Mouse (Mus musculus) stomach, postnatal 0 days (tissue): Measurements from ENCODE around the gene Kpna3. TPM values are rescaled to one million over a fixed set of nuclear protein-coding genes. Genes with fewer than 3 reads are reported as not detected.

ENCODE experiments used
- ATAC-seq: fragments of 200-750 bp; cut with Nextera tagmentation; 2 replicates; pipeline ENCODE4 v1.8.0; 2017; ENCODE audit not compliant: low FRiP score, low TSS enrichment
- DNase-seq: peaks from one replicate; pipeline ENCODE4 v3.0.0-alpha.2; 2016; ENCODE audit warnings: low spot score
- H3K27ac ChIP-seq: fragments of 300-500 bp; sonication (generic); replicated peaks from 2 replicates; pipeline ENCODE4 v1.5.1; 2014; ENCODE audit warnings: mild to moderate bottlenecking, control low read depth
- H3K27me3 ChIP-seq: fragments of 300-500 bp; sonication (generic); 2 replicates; pipeline ENCODE4 v1.6.1; 2014; ENCODE audit warnings: low read length; ENCODE audit not compliant: control insufficient read depth, insufficient read depth
- H3K36me3 ChIP-seq: fragments of 300-500 bp; sonication (generic); 2 replicates; pipeline ENCODE4 v1.6.1; 2014; ENCODE audit warnings: low read length, mixed read lengths; ENCODE audit not compliant: control insufficient read depth, insufficient read depth
- H3K4me1 ChIP-seq: fragments of 300-500 bp; sonication (generic); replicated peaks from 2 replicates; pipeline ENCODE4 v1.6.1; 2014; ENCODE audit warnings: antibody characterized with exemption; ENCODE audit not compliant: control insufficient read depth, insufficient read depth
- H3K4me2 ChIP-seq: fragments of 300-500 bp; sonication (generic); replicated peaks from 2 replicates; pipeline ENCODE4 v1.6.1; 2014; ENCODE audit warnings: low read depth, mild to moderate bottlenecking, control low read depth, moderate library complexity
- H3K4me3 ChIP-seq: fragments of 300-500 bp; sonication (generic); 2 replicates; pipeline ENCODE4 v1.5.1; 2014; ENCODE audit warnings: low read depth, low read length, control low read depth
- H3K9ac ChIP-seq: fragments of 300-500 bp; sonication (generic); 2 replicates; pipeline ENCODE4 v1.6.1; 2014; ENCODE audit warnings: mild to moderate bottlenecking, low read length, control low read depth, mixed read lengths
- H3K9me3 ChIP-seq: fragments of 300-500 bp; sonication (generic); 2 replicates; pipeline ENCODE4 v1.6.1; 2016; ENCODE audit warnings: low read length; ENCODE audit not compliant: control insufficient read depth
- CTCF ChIP-seq: IDR thresholded peaks from 2 replicates; pipeline ENCODE4 v1.5.1; 2016; ENCODE audit warnings: antibody characterized with exemption, low read depth, mild to moderate bottlenecking, moderate library complexity
- EP300 ChIP-seq: optimal IDR thresholded peaks from 2 replicates; pipeline ENCODE3; 2016; ENCODE audit warnings: antibody characterized with exemption
- WGBS: fragments of 180-500 bp; shearing (Covaris S2); extraction: QIAGEN DNeasy Blood & Tissue Kit; methylation state at CpG from one replicate; pipeline ENCODE4 v1.1.7; 2014; 5-methylcytosine and 5-hydroxymethylcytosine counted together
- polyA plus RNA-seq: library from polyadenylated mRNA; unstranded; fragments of >200 nt; fragmentation: Nextera tagmentation; extraction: Ambion mirVana; gene quantifications from 2 replicates; pipeline ENCODE4 v1.2.1, GENCODE M21; 2015

Gene Kpna3
- polyA plus RNA-seq, 1 experiment from 2014 or later, result 21.2 TPM

DNA sequence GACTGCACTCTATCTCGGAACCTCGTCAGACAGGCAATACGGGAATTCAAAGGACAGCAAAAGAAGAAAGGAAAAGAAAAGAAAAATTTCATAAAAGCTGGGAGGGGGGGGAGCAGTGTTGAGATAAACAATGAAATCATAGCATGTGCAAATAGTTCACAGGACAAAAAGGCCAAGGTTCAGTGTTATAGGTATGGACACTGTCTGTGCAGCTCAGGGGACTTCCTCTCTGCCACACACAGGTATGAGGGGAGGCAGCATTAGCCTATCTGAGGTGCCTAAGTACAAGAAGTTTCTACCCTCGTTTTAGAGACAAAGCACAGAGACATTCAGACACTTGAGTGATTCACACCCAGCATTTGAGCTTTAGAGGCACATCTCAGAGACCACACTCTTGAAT lies 118.5 kb downstream of the Kpna3 start:
- Histone ChIP-seq H3K9me3 (no peaks in the 10 kb centered on the region), H3K36me3 (no peaks in the 10 kb centered on the region), H3K9ac (no peak overlapping the region), H3K27ac (no peak overlapping the region), H3K4me1 (no peaks in the 10 kb centered on the region), H3K27me3 (no peaks in the 10 kb centered on the region), H3K4me2 (no peak overlapping the region), H3K4me3 (no peak overlapping the region)
- DNase-seq (no peak), ATAC-seq (peak; percentile 42; the same call in 1 of the 2 replicates)
- 63% methylated on average over 4 of the region's 4 CpGs for WGBS
- TF ChIP-seq CTCF, result no peak
- no peak for TF ChIP-seq EP300

DNA sequence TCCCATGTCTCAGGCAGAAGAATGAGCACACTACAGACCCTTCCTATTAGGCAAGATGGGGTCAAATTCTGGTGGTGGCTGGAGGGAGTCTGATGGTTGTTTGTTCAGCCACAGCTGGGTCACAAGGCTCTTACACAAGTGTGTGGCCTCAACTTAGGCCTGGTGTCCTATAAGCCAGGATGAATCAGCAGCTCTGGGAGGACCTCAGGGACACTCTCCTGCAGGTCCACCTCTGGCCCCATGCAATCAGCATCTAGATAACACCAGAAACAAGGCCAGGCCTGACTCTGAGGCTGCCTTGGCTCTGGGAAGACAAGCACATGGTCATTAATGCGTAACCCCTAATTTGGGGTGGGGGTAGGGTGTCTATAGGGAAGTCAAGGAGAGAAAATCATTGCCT lies 118.9 kb downstream of the Kpna3 start:
- WGBS, result 82% methylated on average over 1 of the region's 1 CpGs
- H3K4me2 ChIP-seq, result no peak overlapping the region
- peak; percentile 75 for ATAC-seq

DNA sequence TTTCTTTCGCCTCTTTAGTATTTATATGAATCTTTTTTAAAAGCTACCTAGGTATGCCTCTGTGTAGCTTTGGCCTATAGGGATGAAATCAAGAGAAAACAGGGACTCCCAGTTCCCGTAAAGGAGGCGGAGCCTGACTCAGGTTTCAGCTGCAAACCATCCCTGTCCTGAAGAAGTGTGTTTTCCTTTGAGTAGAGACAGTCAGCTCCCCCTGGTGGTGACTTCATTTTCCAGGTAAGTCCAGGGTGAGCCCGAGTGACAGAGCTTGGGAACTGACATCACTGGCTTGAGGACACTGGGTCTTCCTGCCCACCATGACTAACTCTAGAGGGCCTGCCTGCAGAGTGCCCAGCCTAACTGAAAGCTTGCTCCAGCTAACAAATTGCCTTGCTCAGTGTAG lies 122.8 kb downstream of the Kpna3 start:
- no peak overlapping the region for H3K4me2 ChIP-seq
- peak; percentile 81 for TF ChIP-seq CTCF
- TF ChIP-seq EP300, result no peak
- no peak overlapping the region for H3K4me3 ChIP-seq
- no peak overlapping the region for H3K9ac ChIP-seq
- H3K27me3 ChIP-seq, result no peaks in the 10 kb centered on the region
- no peak overlapping the region for H3K27ac ChIP-seq
- DNase-seq (peak; percentile 64), ATAC-seq (peak; percentile 47; the same call in 1 of the 2 replicates)
- 32% methylated on average over 4 of the region's 4 CpGs for WGBS
- H3K9me3 ChIP-seq, result no peaks in the 10 kb centered on the region
- H3K4me1 ChIP-seq, result no peaks in the 10 kb centered on the region
- no peaks in the 10 kb centered on the region for H3K36me3 ChIP-seq

More for the DNA sequence above, 118.9 kb downstream of the Kpna3 start:
- H3K9ac ChIP-seq, result no peak overlapping the region
- H3K4me1 ChIP-seq, result no peaks in the 10 kb centered on the region
- no peaks in the 10 kb centered on the region for H3K27me3 ChIP-seq
- no peaks in the 10 kb centered on the region for H3K9me3 ChIP-seq
- peak; percentile 24 for DNase-seq
- no peak overlapping the region for H3K4me3 ChIP-seq
- TF ChIP-seq EP300 (no peak), CTCF (no peak)
- H3K36me3 ChIP-seq, result no peaks in the 10 kb centered on the region
- H3K27ac ChIP-seq, result no peak overlapping the region

Other genes with a start within 250 kb of the Kpna3 start
- 2.4 and 2.9 TPM in 2 replicates for gene Sgcg, start 181.4 kb downstream of the Kpna3 start, polyA plus RNA-seq
- gene Arl11, start 130.1 kb downstream of the Kpna3 start, polyA plus RNA-seq, result 1.2 TPM in 2 replicates
- 18.3 and 20.2 TPM in 2 replicates for gene Ebpl, start 79.4 kb downstream of the Kpna3 start, polyA plus RNA-seq
- 31.0 and 31.6 TPM in 2 replicates for gene Spryd7, start 117.0 kb upstream of the Kpna3 start, polyA plus RNA-seq
- gene Trim13, start 158.4 kb upstream of the Kpna3 start, polyA plus RNA-seq, result 25.6 and 26.1 TPM in 2 replicates
- gene Kcnrg, start 167.6 kb upstream of the Kpna3 start, polyA plus RNA-seq, result 0.29 TPM in 2 replicates